Mouse (Mus musculus) liver, adult 2 months (tissue): ENCODE data around the gene Cwc25.

ENCODE experiments used
- CTCF ChIP-seq: fragments of 200-500 bp; IDR thresholded peaks from 2 replicates; pipeline ENCODE4 v1.5.1; 2011; ENCODE audit warnings: low read depth, low read length, control low read depth
- POLR2A ChIP-seq: fragments of 200-500 bp; IDR thresholded peaks from 2 replicates; pipeline ENCODE4 v1.6.1; 2011; ENCODE audit warnings: low read length, control low read depth; ENCODE audit not compliant: insufficient read depth; ENCODE audit errors: extremely low read depth

DNA sequence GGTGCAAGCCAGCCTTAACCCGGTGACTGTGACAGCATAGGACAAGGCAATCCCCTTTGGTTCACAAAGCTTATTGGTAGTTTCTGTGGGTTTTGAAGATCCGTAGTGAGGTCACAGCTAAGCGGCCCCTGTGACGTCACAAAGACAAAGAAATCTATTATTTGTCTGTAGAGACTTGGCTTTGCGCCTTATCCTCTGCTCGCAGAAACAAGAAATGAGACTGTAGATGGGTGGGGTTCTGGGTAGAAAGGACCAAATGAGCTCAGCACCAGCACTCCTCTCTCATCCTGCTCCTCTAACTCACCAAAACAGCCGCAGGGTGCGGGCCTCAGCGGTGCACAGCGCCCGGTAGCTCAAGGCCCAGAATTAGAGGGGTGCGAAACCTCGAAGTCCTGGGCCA lies 8.8 kb upstream of the Cwc25 start:
- no peak for TF ChIP-seq CTCF
- TF ChIP-seq POLR2A, result no peak
